Mouse (Mus musculus): ENCODE data around the gene Acpp. TPM values are rescaled to one million over a fixed set of nuclear protein-coding genes. Genes with fewer than 3 reads are reported as not detected.

Gene Acpp
- polyA plus RNA-seq, 1 experiment from 2014 or later, result 0.22 TPM

GRCm38 (mm10) chr9:104338489-104339427 is 1.2 kb upstream of the Acpp start:
- DNase-seq (ENCODE audit: low spot score), result no peak
- no peak overlapping the region for H3K4me3 ChIP-seq
- peaks cover 12% of the 10 kb centered on the region for H3K4me1 ChIP-seq (replicated peaks)
- H3K9me3 ChIP-seq, result no peaks in the 10 kb centered on the region
- H3K27me3 ChIP-seq (ENCODE audit: insufficient read depth, poor library complexity, severe bottlenecking), result no peaks in the 10 kb centered on the region
- WGBS, result 86% methylated on average over 18 of the region's 18 CpGs
- no peaks in the 10 kb centered on the region for H3K36me3 ChIP-seq
- no peak overlapping the region for H3K27ac ChIP-seq

DNA sequence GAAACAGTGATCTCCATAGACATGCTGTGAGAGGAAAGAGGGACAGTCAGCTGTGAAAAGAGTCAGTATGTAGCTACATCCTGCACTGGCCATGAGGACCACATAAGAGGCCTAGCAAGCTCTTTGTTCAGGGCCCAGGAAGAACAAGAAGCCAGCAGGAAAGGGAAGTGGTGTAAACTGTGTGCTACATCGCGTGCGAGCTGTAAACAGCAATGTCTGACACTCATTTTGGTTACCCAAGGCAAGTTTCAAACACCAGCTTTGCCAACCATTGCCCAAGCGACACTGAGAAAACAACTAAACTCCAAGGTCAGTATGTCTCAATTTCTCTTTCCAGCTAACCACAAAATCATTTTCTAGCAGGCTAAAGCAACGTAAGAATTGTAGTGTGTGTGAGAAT is 6.2 kb downstream of the Acpp start:
- Histone ChIP-seq H3K4me1 (replicated peaks) (no peaks in the 10 kb centered on the region), H3K27ac (no peak overlapping the region), H3K4me3 (no peak overlapping the region), H3K9me3 (no peaks in the 10 kb centered on the region), H3K36me3 (no peaks in the 10 kb centered on the region), H3K27me3 (ENCODE audit: insufficient read depth, poor library complexity, severe bottlenecking) (no peaks in the 10 kb centered on the region)
- DNase-seq (ENCODE audit: low spot score), result no peak
- WGBS, result 90% methylated on average over 5 of the region's 5 CpGs

- no peaks in the 10 kb centered on the region for H3K27me3 ChIP-seq (ENCODE audit: insufficient read depth, poor library complexity, severe bottlenecking)
- no peaks in the 10 kb centered on the region for H3K4me1 ChIP-seq (replicated peaks)
- no peaks in the 10 kb centered on the region for H3K36me3 ChIP-seq
- no peaks in the 10 kb centered on the region for H3K9me3 ChIP-seq
- no peak overlapping the region for H3K27ac ChIP-seq
- DNase-seq (ENCODE audit: low spot score), result no peak
- 72% methylated on average over 4 of the region's 4 CpGs for WGBS
- H3K4me3 ChIP-seq, result no peak overlapping the region
Measured at GRCm38 (mm10) chr9:104328655-104329054, 8.9 kb downstream of the Acpp start.

DNA sequence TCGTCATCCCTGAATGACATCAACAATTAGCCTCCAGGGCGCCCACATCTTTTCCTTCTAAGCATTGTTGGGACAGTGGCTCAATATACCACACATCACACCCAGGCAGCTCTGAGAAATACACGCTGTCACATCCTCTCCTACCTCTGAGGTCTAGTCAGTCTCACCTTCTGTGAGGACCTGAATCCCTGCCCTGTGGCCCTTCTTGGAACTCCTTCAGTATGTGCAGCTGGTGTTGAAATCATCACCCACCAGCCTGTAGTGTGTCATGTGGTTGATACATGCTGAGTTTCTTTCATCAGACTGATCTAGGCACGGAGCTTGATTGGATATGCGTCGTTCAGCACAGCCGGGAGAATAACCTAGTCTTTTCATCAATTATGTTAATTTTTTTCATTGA is 16.0 kb downstream of the Acpp start:
- Histone ChIP-seq H3K36me3 (no peaks in the 10 kb centered on the region), H3K27ac (no peak overlapping the region), H3K4me3 (no peak overlapping the region), H3K4me1 (replicated peaks) (0 out of 2 replicates have a peak, but pooled peaks cover 2% of the 10 kb centered on the region), H3K27me3 (ENCODE audit: insufficient read depth, poor library complexity, severe bottlenecking) (no peaks in the 10 kb centered on the region), H3K9me3 (no peaks in the 10 kb centered on the region)
- DNase-seq (ENCODE audit: low spot score), result no peak
- WGBS, result 72% methylated on average over 7 of the region's 7 CpGs

GRCm38 (mm10) chr9:104316351-104316750 is 21.2 kb downstream of the Acpp start:
- 90% methylated on average over 11 of the region's 11 CpGs for WGBS

GRCm38 (mm10) chr9:104315499-104315898 is 22.0 kb downstream of the Acpp start:
- WGBS, result 13% methylated on average over 10 of the region's 10 CpGs
- Histone ChIP-seq H3K9me3 (no peaks in the 10 kb centered on the region), H3K4me1 (replicated peaks) (no peaks in the 10 kb centered on the region), H3K27ac (no peak overlapping the region), H3K4me3 (no peak overlapping the region), H3K27me3 (ENCODE audit: insufficient read depth, poor library complexity, severe bottlenecking) (no peaks in the 10 kb centered on the region), H3K36me3 (no peaks in the 10 kb centered on the region)
- peak; percentile 53 for DNase-seq (ENCODE audit: low spot score)

More at GRCm38 (mm10) chr9:104316351-104316750, 21.2 kb downstream of the Acpp start:
- H3K9me3 ChIP-seq, result no peaks in the 10 kb centered on the region
- H3K4me3 ChIP-seq, result no peak overlapping the region
- no peak overlapping the region for H3K27ac ChIP-seq
- no peaks in the 10 kb centered on the region for H3K27me3 ChIP-seq (ENCODE audit: insufficient read depth, poor library complexity, severe bottlenecking)
- H3K4me1 ChIP-seq (replicated peaks), result no peaks in the 10 kb centered on the region
- no peaks in the 10 kb centered on the region for H3K36me3 ChIP-seq
- no peak for DNase-seq (ENCODE audit: low spot score)

DNA sequence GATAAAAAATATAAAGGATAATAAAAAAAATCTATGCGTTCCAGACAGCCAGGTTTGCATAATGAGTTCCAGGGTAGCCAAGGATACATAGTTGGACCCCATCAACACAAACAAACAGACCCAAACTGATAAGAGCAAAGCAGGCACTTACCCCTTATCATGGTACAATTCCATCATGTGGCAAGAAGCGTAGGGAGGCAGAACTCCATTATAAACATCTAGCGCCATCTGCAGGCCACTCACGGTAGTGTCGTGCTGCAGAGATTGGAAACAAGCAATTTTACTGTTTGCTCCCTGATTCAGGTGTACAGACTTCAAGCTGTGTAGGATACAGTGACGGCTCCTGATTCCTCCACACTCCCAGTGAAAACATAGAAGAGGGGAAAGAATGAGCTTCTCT is 30.8 kb downstream of the Acpp start:
- peak; percentile 71 for DNase-seq (ENCODE audit: low spot score)

DNA sequence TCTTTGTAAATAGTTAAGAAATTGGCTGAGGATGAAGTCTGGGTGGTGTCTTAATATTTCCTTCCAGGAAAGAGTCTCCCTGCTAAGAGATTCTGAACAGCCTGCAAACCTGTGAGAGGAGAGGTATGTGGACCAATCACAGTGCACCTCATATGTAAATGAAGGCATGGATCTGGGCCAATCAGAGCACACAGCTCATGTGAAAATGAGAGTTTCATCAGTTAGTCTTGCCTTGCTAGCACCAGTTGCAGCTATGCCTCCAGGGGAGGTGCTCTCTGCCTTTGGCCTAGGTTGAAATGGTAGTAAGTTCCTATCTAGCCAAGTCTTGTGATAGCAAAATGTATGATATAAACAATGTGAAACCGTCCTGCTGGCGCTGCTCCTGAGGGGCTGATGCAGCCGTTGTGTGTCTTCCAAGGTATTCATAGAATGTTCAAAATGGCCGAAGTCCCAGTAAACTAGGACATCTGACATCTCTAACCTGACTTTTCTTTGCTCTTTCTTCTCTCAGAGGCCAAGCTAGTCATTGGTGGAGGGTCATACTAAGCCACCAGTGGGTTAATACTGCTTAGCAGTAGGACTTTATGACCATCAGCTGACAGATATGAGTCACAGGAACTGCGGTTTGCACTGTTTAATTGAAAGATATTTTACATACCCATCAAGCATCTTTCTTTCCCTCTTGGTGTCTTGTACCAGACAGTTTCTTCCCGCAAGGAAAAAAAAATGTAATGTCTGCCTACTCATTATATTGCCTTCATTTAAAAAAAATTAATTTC is 32.0 kb downstream of the Acpp start:
- Histone ChIP-seq H3K27me3 (ENCODE audit: insufficient read depth, poor library complexity, severe bottlenecking) (no peaks in the 10 kb centered on the region), H3K27ac (no peak overlapping the region), H3K36me3 (no peaks in the 10 kb centered on the region), H3K9me3 (no peaks in the 10 kb centered on the region), H3K4me1 (replicated peaks) (no peaks in the 10 kb centered on the region), H3K4me3 (no peak overlapping the region)
- 91% methylated on average over 6 of the region's 6 CpGs for WGBS
- DNase-seq (ENCODE audit: low spot score), result no peak

More for the DNA sequence above, 30.8 kb downstream of the Acpp start:
- WGBS, result 15% methylated on average over 6 of the region's 6 CpGs
- Histone ChIP-seq H3K27me3 (ENCODE audit: insufficient read depth, poor library complexity, severe bottlenecking) (no peaks in the 10 kb centered on the region), H3K36me3 (no peaks in the 10 kb centered on the region), H3K4me1 (replicated peaks) (no peaks in the 10 kb centered on the region), H3K27ac (no peak overlapping the region), H3K4me3 (no peak overlapping the region), H3K9me3 (no peaks in the 10 kb centered on the region)

DNA sequence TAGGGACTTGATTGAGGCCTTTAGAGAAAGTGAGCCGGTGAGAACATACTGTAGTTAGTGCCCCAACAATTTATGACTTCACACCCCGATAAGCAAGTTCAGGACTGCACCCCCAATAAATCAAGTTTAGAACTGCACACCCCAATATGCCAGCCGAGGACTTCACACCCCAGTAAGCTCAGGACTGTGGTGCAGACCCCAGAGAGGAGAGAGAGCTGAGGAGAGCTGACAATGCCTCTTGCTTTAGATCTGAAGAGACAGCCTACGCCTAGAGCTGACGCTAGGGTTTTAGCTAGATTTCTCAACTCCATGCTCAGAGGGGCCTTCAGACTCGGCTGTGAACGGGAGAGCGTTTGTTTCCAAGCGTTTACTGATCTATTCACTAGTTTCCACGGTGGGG is 32.7 kb downstream of the Acpp start:
- no peaks in the 10 kb centered on the region for H3K9me3 ChIP-seq
- H3K36me3 ChIP-seq, result no peaks in the 10 kb centered on the region
- no peak overlapping the region for H3K27ac ChIP-seq
- H3K27me3 ChIP-seq (ENCODE audit: insufficient read depth, poor library complexity, severe bottlenecking), result no peaks in the 10 kb centered on the region
- no peaks in the 10 kb centered on the region for H3K4me1 ChIP-seq (replicated peaks)
- no peak overlapping the region for H3K4me3 ChIP-seq
- 84% methylated on average over 10 of the region's 10 CpGs for WGBS
- DNase-seq (ENCODE audit: low spot score), result no peak

DNA sequence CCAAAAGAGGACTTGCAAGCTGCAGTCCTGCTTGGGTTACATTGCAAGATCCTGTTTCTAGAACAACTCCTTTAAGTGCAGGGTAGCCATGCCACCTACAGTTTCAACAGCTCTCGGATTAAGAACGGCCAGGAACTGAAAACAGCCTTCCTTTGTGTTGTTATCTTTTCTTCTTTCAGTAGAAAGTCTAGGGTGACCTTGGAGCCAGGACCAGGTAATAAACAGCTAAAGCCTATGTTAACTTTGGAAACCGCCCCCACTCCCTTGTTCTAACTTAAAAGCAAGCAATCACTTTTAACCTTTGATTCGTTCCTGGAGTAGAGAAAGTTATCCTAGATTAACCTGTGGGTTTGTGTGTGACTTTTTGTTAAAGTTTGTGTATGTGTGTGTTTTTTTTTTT is 33.2 kb downstream of the Acpp start:
- 79% methylated on average over 4 of the region's 4 CpGs for WGBS
- DNase-seq (ENCODE audit: low spot score), result no peak
- H3K27me3 ChIP-seq (ENCODE audit: insufficient read depth, poor library complexity, severe bottlenecking), result no peaks in the 10 kb centered on the region
- H3K27ac ChIP-seq, result no peak overlapping the region
- H3K4me1 ChIP-seq (replicated peaks), result no peaks in the 10 kb centered on the region
- no peak overlapping the region for H3K4me3 ChIP-seq
- H3K36me3 ChIP-seq, result no peaks in the 10 kb centered on the region
- H3K9me3 ChIP-seq, result no peaks in the 10 kb centered on the region

DNA sequence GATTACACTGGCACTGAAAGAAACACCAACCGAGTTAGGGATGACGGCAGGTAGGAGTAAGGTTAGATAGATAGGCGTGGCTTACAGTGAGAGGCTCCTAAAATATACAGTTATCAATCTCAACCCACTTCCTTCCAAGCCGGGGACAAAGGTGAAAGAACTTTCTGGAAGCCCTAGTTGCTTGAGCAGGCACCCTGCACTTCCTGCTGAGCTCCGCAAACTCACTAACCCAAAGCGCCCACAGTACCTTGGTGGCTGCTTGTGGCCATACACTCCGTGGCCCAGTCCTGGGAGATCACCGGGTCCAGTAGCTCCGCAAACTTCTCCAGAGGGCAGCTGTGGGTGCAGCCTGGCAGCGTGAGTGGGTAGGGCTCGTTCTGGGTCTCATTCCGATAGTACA is 37.0 kb downstream of the Acpp start:
- no peaks in the 10 kb centered on the region for H3K27me3 ChIP-seq (ENCODE audit: insufficient read depth, poor library complexity, severe bottlenecking)
- 86% methylated on average over 12 of the region's 12 CpGs for WGBS
- no peaks in the 10 kb centered on the region for H3K36me3 ChIP-seq
- DNase-seq (ENCODE audit: low spot score), result no peak
- no peak overlapping the region for H3K27ac ChIP-seq
- H3K4me3 ChIP-seq, result no peak overlapping the region
- no peaks in the 10 kb centered on the region for H3K9me3 ChIP-seq
- no peaks in the 10 kb centered on the region for H3K4me1 ChIP-seq (replicated peaks)

- Histone ChIP-seq H3K27ac (no peak overlapping the region), H3K27me3 (ENCODE audit: insufficient read depth, poor library complexity, severe bottlenecking) (no peaks in the 10 kb centered on the region), H3K9me3 (no peaks in the 10 kb centered on the region), H3K36me3 (no peaks in the 10 kb centered on the region), H3K4me3 (no peak overlapping the region), H3K4me1 (replicated peaks) (no peaks in the 10 kb centered on the region)
- 86% methylated on average over 3 of the region's 3 CpGs for WGBS
- DNase-seq (ENCODE audit: low spot score), result no peak
Measured at GRCm38 (mm10) chr9:104297041-104297440, 40.5 kb downstream of the Acpp start.

DNA sequence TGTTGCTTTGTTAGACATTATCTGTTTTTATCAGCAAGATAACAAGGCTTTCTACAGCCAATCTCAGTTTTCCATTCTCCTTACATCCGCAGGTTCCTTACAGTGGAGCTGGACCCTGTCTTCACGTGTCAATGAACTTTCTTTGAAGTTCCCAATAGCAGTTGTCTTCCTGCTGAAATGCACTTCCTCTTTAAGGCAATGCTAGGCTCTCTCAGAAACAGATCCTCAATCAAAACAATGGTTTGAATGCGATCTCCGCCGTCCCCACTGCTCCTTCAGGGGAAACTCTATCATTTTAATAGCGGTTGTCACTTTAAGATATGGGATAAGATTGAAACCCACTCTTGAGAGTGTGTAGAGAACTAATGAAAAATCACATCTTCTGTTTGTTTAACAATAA is 52.6 kb downstream of the Acpp start:
- Histone ChIP-seq H3K27me3 (ENCODE audit: insufficient read depth, poor library complexity, severe bottlenecking) (no peaks in the 10 kb centered on the region), H3K27ac (no peak overlapping the region), H3K36me3 (no peaks in the 10 kb centered on the region), H3K4me1 (replicated peaks) (peaks cover 3% of the 10 kb centered on the region; the same call in 1 of the 2 replicates), H3K4me3 (no peak overlapping the region), H3K9me3 (no peaks in the 10 kb centered on the region)
- WGBS, result 73% methylated on average over 6 of the region's 6 CpGs
- no peak for DNase-seq (ENCODE audit: low spot score)
